ENCODE assay signal across 9 mouse cellular contexts in genomic region chr17:36237321-36237921, GRCm38 (mm10). TPM values are rescaled to one million over a fixed set of nuclear protein-coding genes. Genes with fewer than 3 reads are reported as not detected.
DNase-seq lines count a peak whose midpoint lies in the region; ATAC-seq and TF ChIP-seq lines count a peak whose summit lies in the region.
"Had no signal": no experiment of that assay in that cellular context is flagged by ENCODE, and none has a peak within 500 bp of the region (broad histone marks: within the 10 kb centered on the region; RNA-seq: fewer than 3 reads in every experiment).

No protein-coding gene starts in this region.

- 0 out of 2 replicates have a peak overlapping the region, but pooled peaks have one; percentile 14 for H3K27ac ChIP-seq in embryonic fibroblast, embryonic 13.5 days (ENCODE audit: insufficient read depth, low read length)
- H3K27ac ChIP-seq in intestine, embryonic 16.5 days (ENCODE audit: low read length), result no peak overlapping the region
- H3K27ac ChIP-seq in midbrain, embryonic 14.5 days (replicated peaks; ENCODE audit: low read depth, low read length), result no peak overlapping the region

- H3K4me1 ChIP-seq in embryonic fibroblast, embryonic 13.5 days (ENCODE audit: control insufficient read depth, insufficient read depth, low read length), result no peaks in the 10 kb centered on the region
- peaks cover 5% of the 10 kb centered on the region; the same call in 1 of the 2 replicates for H3K4me1 ChIP-seq in intestine, embryonic 16.5 days (ENCODE audit: control insufficient read depth, insufficient read depth, low read length)
- H3K4me1 ChIP-seq in midbrain, embryonic 14.5 days (ENCODE audit: control insufficient read depth, insufficient read depth, low read length), result peaks cover 3% of the 10 kb centered on the region; the same call in 1 of the 2 replicates

- no peaks in the 10 kb centered on the region for H3K9me3 ChIP-seq in intestine, embryonic 16.5 days (ENCODE audit: control insufficient read depth, low read length)
- no peaks in the 10 kb centered on the region for H3K9me3 ChIP-seq in midbrain, embryonic 14.5 days (ENCODE audit: control insufficient read depth, low read length)

- no peaks in the 10 kb centered on the region for H3K36me3 ChIP-seq in intestine, embryonic 16.5 days (ENCODE audit: control insufficient read depth, insufficient read depth, low read length)
- H3K36me3 ChIP-seq in midbrain, embryonic 14.5 days (ENCODE audit: control insufficient read depth, insufficient read depth, low read length), result no peaks in the 10 kb centered on the region

- 3% methylated on average over 27 of the region's 27 CpGs for WGBS in intestine, embryonic 16.5 days
- 3% methylated on average over 27 of the region's 27 CpGs for WGBS in midbrain, embryonic 14.5 days

- DNase-seq in ovary, postnatal 36 days (ENCODE audit: low spot score), result peak; percentile 15
- DNase-seq in ovary, postnatal 10 days (ENCODE audit: low spot score), result no peak
- peak; percentile 28 for DNase-seq in midbrain, embryonic 14.5 days
- no peak for DNase-seq in layer of hippocampus, adult 11-12 months (ENCODE audit: low spot score)
- no peak for DNase-seq in layer of hippocampus, postnatal 25 days (ENCODE audit: extremely low spot score in 1 of 2, low spot score in 1 of 2)

- 0 out of 2 replicates have a peak, but pooled peaks have one; percentile 33 for TF ChIP-seq POLR2A in embryonic fibroblast, embryonic 13.5 days (IDR thresholded peaks at IDR 0.05; ENCODE audit: low read depth, low read length)

- peak overlapping the region; percentile 62 for H3K9ac ChIP-seq in intestine, embryonic 16.5 days (ENCODE audit: low read depth, low read length)
- no peak overlapping the region; the same call in 1 of the 2 replicates for H3K9ac ChIP-seq in midbrain, embryonic 14.5 days (replicated peaks; ENCODE audit: low read length)

- no peak for TF ChIP-seq CTCF in embryonic fibroblast, embryonic 13.5 days (IDR thresholded peaks at IDR 0.05; ENCODE audit: borderline replicate concordance, insufficient read depth, low read length)

- H3K27me3 ChIP-seq in intestine, embryonic 16.5 days (replicated peaks; ENCODE audit: control insufficient read depth, insufficient read depth, low read length), result peaks cover 31% of the 10 kb centered on the region
- peaks cover 14% of the 10 kb centered on the region for H3K27me3 ChIP-seq in midbrain, embryonic 14.5 days (ENCODE audit: control insufficient read depth, insufficient read depth, low read length)

- peak overlapping the region; percentile 34 for H3K4me3 ChIP-seq in embryonic fibroblast, embryonic 13.5 days (ENCODE audit: insufficient read depth, low read length)
- peak overlapping the region; percentile 48 for H3K4me3 ChIP-seq in intestine, embryonic 16.5 days (ENCODE audit: low read length)
- H3K4me3 ChIP-seq in midbrain, embryonic 14.5 days (replicated peaks; ENCODE audit: low read depth, low read length), result peak overlapping the region; percentile 22
- H3K4me3 ChIP-seq: erythroblast, embryonic 14.5 days had no signal

- H3K4me2 ChIP-seq in intestine, embryonic 16.5 days (ENCODE audit: low read depth, low read length), result peak overlapping the region; percentile 80
- peak overlapping the region; percentile 51 for H3K4me2 ChIP-seq in midbrain, embryonic 14.5 days (ENCODE audit: low read length)

- peak; percentile 52 for ATAC-seq in intestine, embryonic 16.5 days
- ATAC-seq in midbrain, embryonic 14.5 days (ENCODE audit: low FRiP score, low TSS enrichment), result no peak
- no peak for ATAC-seq in frontal cortex, adult (ENCODE audit: low TSS enrichment)

RNA-seq across cellular contexts. Expression of gene Rpp21, which starts 20.4 kb away (rescaled TPM):
- polyA plus RNA-seq in embryonic fibroblast, embryonic 13.5 days (2011; ENCODE audit: insufficient read length, low read depth, missing spikeins), result 19.5 and 20.3 TPM in 2 replicates
- polyA plus RNA-seq in intestine, embryonic 16.5 days (2015; fragmentation: Nextera tagmentation; extraction: Ambion mirVana), result 129 and 139 TPM in 2 replicates
- 136 and 164 TPM in 2 replicates for polyA plus RNA-seq in midbrain, embryonic 14.5 days (2014; fragmentation: Nextera tagmentation; extraction: Ambion mirVana)
- total RNA-seq in layer of hippocampus, postnatal 25 days (2021), result 10 to 100 TPM; 41.6 to 50.0 TPM

RNA-seq across cellular contexts. Expression of gene Trim39, which starts 34.6 kb away (rescaled TPM):
- polyA plus RNA-seq in embryonic fibroblast, embryonic 13.5 days (2011; ENCODE audit: insufficient read length, low read depth, missing spikeins), result 13.2 and 13.8 TPM in 2 replicates
- polyA plus RNA-seq in intestine, embryonic 16.5 days (2015; fragmentation: Nextera tagmentation; extraction: Ambion mirVana), result 9.7 and 10.6 TPM in 2 replicates
- polyA plus RNA-seq in midbrain, embryonic 14.5 days (2014; fragmentation: Nextera tagmentation; extraction: Ambion mirVana), result 18.3 and 21.7 TPM in 2 replicates
- 10 to 100 TPM; 17.6 to 22.0 TPM for total RNA-seq in layer of hippocampus, postnatal 25 days (2021)

RNA-seq across cellular contexts. Expression of gene H2-T3, which starts 47.3 kb away (rescaled TPM):
- polyA plus RNA-seq in embryonic fibroblast, embryonic 13.5 days (2011; ENCODE audit: insufficient read length, low read depth, missing spikeins), result not detected in 2 replicates
- polyA plus RNA-seq in intestine, embryonic 16.5 days (2015; fragmentation: Nextera tagmentation; extraction: Ambion mirVana), result 42.3 and 46.9 TPM in 2 replicates
- polyA plus RNA-seq in midbrain, embryonic 14.5 days (2014; fragmentation: Nextera tagmentation; extraction: Ambion mirVana), result not detected in 2 replicates
- total RNA-seq in layer of hippocampus, postnatal 25 days (2021), result not detected
- polyA plus RNA-seq: erythroblast, embryonic 14.5 days had no signal

RNA-seq across cellular contexts. Expression of gene H2-M10.2, which starts 48.9 kb away (rescaled TPM):
- not detected in 2 replicates for polyA plus RNA-seq in embryonic fibroblast, embryonic 13.5 days (2011; ENCODE audit: insufficient read length, low read depth, missing spikeins)
- polyA plus RNA-seq in intestine, embryonic 16.5 days (2015; fragmentation: Nextera tagmentation; extraction: Ambion mirVana), result not detected in 2 replicates
- polyA plus RNA-seq in midbrain, embryonic 14.5 days (2014; fragmentation: Nextera tagmentation; extraction: Ambion mirVana), result 0.25 TPM in 1 of 2 replicates, not detected in the other
- not detected for total RNA-seq in layer of hippocampus, postnatal 25 days (2021)
- polyA plus RNA-seq: erythroblast, embryonic 14.5 days had no signal

Comparison
In these comparisons a context has a peak if more than half of its experiments do, and no peak if none do; other contexts are left out.
1. DNase-seq: peak in ovary, postnatal 36 days (single experiment) and midbrain, embryonic 14.5 days (single experiment); none in ovary, postnatal 10 days (single experiment), layer of hippocampus, adult 11-12 months (single experiment) and layer of hippocampus, postnatal 25 days (0 of 2).
2. RNA of gene H2-T3, which starts 47.3 kb away (polyA plus RNA-seq): 42.3 to 46.9 TPM in intestine, embryonic 16.5 days; not detected in embryonic fibroblast, embryonic 13.5 days and not detected in midbrain, embryonic 14.5 days; every median in the first group is over 10 times any median in the second.
3. Peak in every context shown above with its lines, with median percentiles within 50 percentile points of each other: H3K4me3 ChIP-seq.